Mouse (Mus musculus) MEL (cell line): ENCODE results near the gene Poldip2. TPM values are rescaled to one million over a fixed set of nuclear protein-coding genes. Genes with fewer than 3 reads are reported as not detected.

Source experiments
- DNase-seq: peaks from one replicate; pipeline ENCODE4 v3.0.0; 2011; ENCODE audit warnings: low read depth, low spot score
- H3K27ac ChIP-seq: 2 replicates; pipeline ENCODE4 v1.5.1; 2012; ENCODE audit warnings: low read depth, mild to moderate bottlenecking, control low read depth, low read length, moderate library complexity; ENCODE audit not compliant: control insufficient read depth
- H3K27me3 ChIP-seq, 2 experiments: fragments of 150-350 bp in 1 of 2; sonication (generic) in 1 of 2; 2 replicates each; pipeline ENCODE4 v1.6.1; 2012; ENCODE audit warnings: low read length in 2 of 2, mild to moderate bottlenecking in 2 of 2, improper control_type of control experiment in 1 of 2, moderate library complexity in 1 of 2; ENCODE audit not compliant: insufficient read depth in 2 of 2, control insufficient read depth in 1 of 2
- H3K36me3 ChIP-seq, 2 experiments: 2 replicates each; pipeline ENCODE4 v1.6.1; 2012 to 2014; ENCODE audit warnings: low read length in 2 of 2, improper control_type of control experiment in 1 of 2, inconsistent platforms in 1 of 2, mild to moderate bottlenecking in 1 of 2; ENCODE audit not compliant: insufficient read depth in 2 of 2, control insufficient read depth in 1 of 2
- H3K4me1 ChIP-seq, 2 experiments: fragments of 150-350 bp in 1 of 2; sonication (generic) in 1 of 2; 2 replicates each; pipeline ENCODE4 v1.6.1; 2012; ENCODE audit warnings: low read length in 2 of 2, improper control_type of control experiment in 1 of 2, mild to moderate bottlenecking in 1 of 2; ENCODE audit not compliant: insufficient read depth in 2 of 2, control insufficient read depth in 1 of 2
- H3K4me3 ChIP-seq, 2 experiments: fragments of 150-350 bp in 1 of 2; sonication (generic) in 1 of 2; 2 replicates each; pipeline ENCODE4 v1.5.1; 2012; ENCODE audit warnings: low read depth in 2 of 2, low read length in 2 of 2, mild to moderate bottlenecking in 2 of 2, moderate library complexity in 2 of 2, control low read depth in 1 of 2, improper control_type of control experiment in 1 of 2; ENCODE audit not compliant: control insufficient read depth in 1 of 2, insufficient read depth in 1 of 2
- H3K79me2 ChIP-seq: 2 replicates; pipeline ENCODE4 v1.6.1; 2012; ENCODE audit warnings: mild to moderate bottlenecking, low read length, moderate library complexity; ENCODE audit not compliant: control insufficient read depth, poor library complexity, insufficient read depth
- H3K9ac ChIP-seq: 2 replicates; pipeline ENCODE4 v1.6.1; 2012; ENCODE audit warnings: low read depth, mild to moderate bottlenecking, control low read depth, low read length, moderate library complexity; ENCODE audit not compliant: control insufficient read depth, poor library complexity, severe bottlenecking
- H3K9me3 ChIP-seq: fragments of 150-350 bp; sonication (generic); replicated peaks from 2 replicates; pipeline ENCODE4 v1.6.1; 2012; ENCODE audit warnings: mild to moderate bottlenecking, low read length, improper control_type of control experiment, moderate library complexity; ENCODE audit not compliant: insufficient read depth
- CHD2 ChIP-seq: IDR thresholded peaks from 2 replicates; pipeline ENCODE4 v1.6.1; 2011; ENCODE audit warnings: low read length, improper control_type of control experiment
- CTCF ChIP-seq, 3 experiments: IDR thresholded peaks in 2 of 3; conservative IDR thresholded peaks in 1 of 3; 2 replicates each; pipeline ENCODE4 v1.5.1; 2011 to 2012; ENCODE audit warnings: low read length in 3 of 3, low read depth in 2 of 3, mild to moderate bottlenecking in 2 of 3, improper control_type of control experiment in 1 of 3, inconsistent platforms in 1 of 3, mixed read lengths in 1 of 3, moderate library complexity in 1 of 3; ENCODE audit not compliant: control insufficient read depth in 1 of 3, insufficient read depth in 1 of 3, poor library complexity in 1 of 3, severe bottlenecking in 1 of 3
- JUND ChIP-seq: IDR thresholded peaks from 2 replicates; pipeline ENCODE4 v1.6.1; 2011; ENCODE audit warnings: low read depth, mild to moderate bottlenecking, improper control_type of control experiment, low read length
- MAFK ChIP-seq: IDR thresholded peaks from 2 replicates; pipeline ENCODE4 v1.6.1; 2011; ENCODE audit warnings: low read depth, mild to moderate bottlenecking, low read length, improper control_type of control experiment, borderline replicate concordance
- MAZ ChIP-seq: IDR thresholded peaks from 2 replicates; pipeline ENCODE4 v1.6.1; 2012; ENCODE audit warnings: low read depth, mild to moderate bottlenecking, inconsistent platforms, low read length, improper control_type of control experiment
- MEF2A ChIP-seq: IDR thresholded peaks from 2 replicates; pipeline ENCODE4 v1.6.1; 2014; ENCODE audit warnings: low read depth, mild to moderate bottlenecking, inconsistent platforms, low read length, improper control_type of control experiment; ENCODE audit not compliant: poor library complexity, insufficient replicate concordance, severe bottlenecking; ENCODE audit errors: extremely low read depth
- NRF1 ChIP-seq: IDR thresholded peaks from 2 replicates; pipeline ENCODE4 v1.6.1; 2014; ENCODE audit warnings: low read depth, mild to moderate bottlenecking, inconsistent platforms, low read length, improper control_type of control experiment, moderate library complexity; ENCODE audit not compliant: poor library complexity, insufficient read depth, severe bottlenecking
- POLR2A ChIP-seq, 2 experiments: IDR thresholded peaks; 2 replicates each; pipeline ENCODE4 v1.6.1; 2011 to 2012; ENCODE audit warnings: low read length in 2 of 2, mild to moderate bottlenecking in 2 of 2, control low read depth in 1 of 2, improper control_type of control experiment in 1 of 2, low read depth in 1 of 2, moderate library complexity in 1 of 2; ENCODE audit not compliant: control insufficient read depth in 1 of 2, insufficient read depth in 1 of 2, poor library complexity in 1 of 2
- POLR2AphosphoS2 ChIP-seq: IDR thresholded peaks from 2 replicates; pipeline ENCODE4 v1.6.1; 2011; ENCODE audit warnings: low read length, improper control_type of control experiment
- POLR2AphosphoS5 ChIP-seq: IDR thresholded peaks from 2 replicates; pipeline ENCODE4 v1.6.1; 2012; ENCODE audit warnings: low read depth, borderline replicate concordance, mild to moderate bottlenecking, inconsistent platforms, low read length, moderate library complexity, mixed read lengths
- RAD21 ChIP-seq: IDR thresholded peaks from 2 replicates; pipeline ENCODE4 v1.6.1; 2011; ENCODE audit warnings: mild to moderate bottlenecking, low read depth, low read length, improper control_type of control experiment
- SIN3A ChIP-seq: IDR thresholded peaks from 2 replicates; pipeline ENCODE4 v1.6.1; 2012; ENCODE audit warnings: low read length, improper control_type of control experiment, inconsistent platforms
- SMC3 ChIP-seq: IDR thresholded peaks from 2 replicates; pipeline ENCODE4 v1.6.1; 2011; ENCODE audit warnings: low read depth, low read length, improper control_type of control experiment
- TAL1 ChIP-seq: IDR thresholded peaks from 2 replicates; pipeline ENCODE4 v1.6.1; 2012; ENCODE audit warnings: mild to moderate bottlenecking, inconsistent platforms, low read length, moderate library complexity, mixed read lengths
- TCF12 ChIP-seq: IDR thresholded peaks from 2 replicates; pipeline ENCODE4 v1.6.1; 2014; ENCODE audit warnings: low read depth, mild to moderate bottlenecking, inconsistent platforms, low read length, improper control_type of control experiment, moderate library complexity
- USF1 ChIP-seq: IDR thresholded peaks from 2 replicates; pipeline ENCODE4 v1.6.1; 2014; ENCODE audit warnings: low read depth, mild to moderate bottlenecking, inconsistent platforms, low read length, improper control_type of control experiment, moderate library complexity
- ZC3H11A ChIP-seq: IDR thresholded peaks from 2 replicates; pipeline ENCODE4 v1.6.1; 2012; ENCODE audit warnings: low read depth, mild to moderate bottlenecking, inconsistent platforms, low read length, improper control_type of control experiment
- ZKSCAN1 ChIP-seq: IDR thresholded peaks from 2 replicates; pipeline ENCODE4 v1.6.1; 2012; ENCODE audit warnings: low read depth, mild to moderate bottlenecking, inconsistent platforms, low read length, improper control_type of control experiment, moderate library complexity
- ZMIZ1 ChIP-seq: IDR thresholded peaks from 2 replicates; pipeline ENCODE4 v1.6.1; 2012; ENCODE audit warnings: low read depth, mild to moderate bottlenecking, inconsistent platforms, low read length, improper control_type of control experiment, moderate library complexity
- ZNF384 ChIP-seq: IDR thresholded peaks from 2 replicates; pipeline ENCODE4 v1.6.1; 2012; ENCODE audit warnings: low read depth, mild to moderate bottlenecking, inconsistent platforms, low read length, improper control_type of control experiment
- polyA plus RNA-seq, 2 experiments: library from polyadenylated mRNA; stranded (reverse) in 1 of 2; unstranded in 1 of 2; fragments of >175 nt in 1 of 2; fragments of >200 nt in 1 of 2; gene quantifications; 2 replicates each; pipeline versions ENCODE4 v1.2.1 to v1.2.4; 2012; ENCODE audit warnings: low replicate concordance in 2 of 2, low read depth in 1 of 2; ENCODE audit not compliant: insufficient read length in 2 of 2, insufficient read depth in 1 of 2, missing spikeins in 1 of 2
- total RNA-seq: library from RNA; depleted of rRNA; stranded (reverse); fragments of 300-350 nt; gene quantifications from 2 replicates; pipeline ENCODE4 v1.2.3, GENCODE M21; 2012

Poldip2 gene
- total and polyA plus RNA-seq, 3 experiments: 166 to 260 (median 182) TPM

GRCm38 (mm10) chr11:78544449-78545111 is 32.6 kb downstream of the Poldip2 start:
- no peaks in the 10 kb centered on the region for H3K27me3 ChIP-seq
- no peak for DNase-seq
- no peaks in the 10 kb centered on the region for H3K9me3 ChIP-seq
- H3K9ac ChIP-seq: no peak overlapping the region
- H3K4me3 ChIP-seq: no peak overlapping the region
- H3K79me2 ChIP-seq: peaks cover 44% of the 10 kb centered on the region
- H3K36me3 ChIP-seq: peaks cover 7 to 41% of the 10 kb centered on the region in 2 experiments
- TF ChIP-seq USF1 (no peak), POLR2A (IDR thresholded peaks at IDR 0.05; ENCODE audit: control insufficient read depth in 1 of 2, insufficient read depth in 1 of 2, low read depth in 1 of 2, low read length in 2 of 2, poor library complexity in 1 of 2) (peak in 1 of 2 experiments; percentile 34; a peak in 1 of 4 replicates), CTCF (IDR thresholded peaks at IDR 0.05 in 2 of 3, conservative IDR thresholded peaks at IDR 0.05 in 1 of 3; ENCODE audit: control insufficient read depth in 1 of 3, insufficient read depth in 1 of 3, low read depth in 2 of 3, low read length in 3 of 3, poor library complexity in 1 of 3, severe bottlenecking in 1 of 3) (peak in 1 of 3 experiments; percentile 44; a peak in 2 of 6 replicates), SIN3A (0 out of 2 replicates have a peak, but pooled peaks have one; percentile 20), POLR2AphosphoS5 (no peak), ZKSCAN1 (no peak), JUND (no peak), ZMIZ1 (peak; percentile 59; the same call in 1 of the 2 replicates), ZC3H11A (no peak), SMC3 (peak; percentile 34; the same call in 1 of the 2 replicates), TAL1 (no peak), CHD2 (no peak), MAZ (no peak), RAD21 (peak; percentile 55), MAFK (no peak), POLR2AphosphoS2 (peak; percentile 77; the same call in 1 of the 2 replicates), MEF2A (no peak), ZNF384 (peak; percentile 42; the same call in 1 of the 2 replicates), NRF1 (no peak), TCF12 (no peak)
- TF ChIP-seq, all 39 proteins: peak for 8
- H3K27ac ChIP-seq: no peak overlapping the region
- peaks cover 26 to 28% of the 10 kb centered on the region in 2 experiments for H3K4me1 ChIP-seq
